Mouse (Mus musculus) R1 (cell line): Measurements from ENCODE around the gene Nme3.
"Not testable (repeated sequence)": the region's sequence is repeated elsewhere in the genome, so short reads cannot be mapped to it uniquely, and the experiment has no call there.

Source experiments
- DNase-seq: peaks from one replicate; pipeline ENCODE4 v3.0.0-alpha.2; 2018; ENCODE audit warnings: low read depth, low spot score

The Nme3 gene

GRCm38 (mm10) chr17:24899153-24899552, 2.9 kb downstream of the Nme3 start:
- no peak for DNase-seq

- no peak for DNase-seq
Measured at GRCm38 (mm10) chr17:24900014-24900413, 3.7 kb downstream of the Nme3 start.

GRCm38 (mm10) chr17:24902124-24902523, 5.8 kb downstream of the Nme3 start:
- no peak for DNase-seq

GRCm38 (mm10) chr17:24902671-24903474, 6.6 kb downstream of the Nme3 start:
- DNase-seq, result peak; percentile 73

GRCm38 (mm10) chr17:24903767-24904166, 7.5 kb downstream of the Nme3 start:
- peak; percentile 37 for DNase-seq

- DNase-seq, result no peak
Measured at GRCm38 (mm10) chr17:24907591-24907990, 11.3 kb downstream of the Nme3 start.

- no peak for DNase-seq
Measured at GRCm38 (mm10) chr17:24913984-24914383, 17.7 kb downstream of the Nme3 start.

- no peak for DNase-seq
Measured at GRCm38 (mm10) chr17:24923246-24923645, 26.9 kb downstream of the Nme3 start.

GRCm38 (mm10) chr17:24929506-24929905, 33.2 kb downstream of the Nme3 start:
- peak; percentile 7 for DNase-seq

- no peak for DNase-seq
Measured at GRCm38 (mm10) chr17:24932431-24932830, 36.1 kb downstream of the Nme3 start.

- DNase-seq, result no peak
Measured at GRCm38 (mm10) chr17:24933163-24933562, 36.9 kb downstream of the Nme3 start.

- no peak for DNase-seq
Measured at GRCm38 (mm10) chr17:24934926-24935325, 38.6 kb downstream of the Nme3 start.

GRCm38 (mm10) chr17:24935666-24936065, 39.4 kb downstream of the Nme3 start:
- no peak for DNase-seq

GRCm38 (mm10) chr17:24936259-24937237, 40.2 kb downstream of the Nme3 start, which contains the start of gene Mapk8ip3:
Gene Mapk8ip3, minus strand, starts transcription at chr17:24936977.
- peak; percentile 93 for DNase-seq

- no peak for DNase-seq
Measured at GRCm38 (mm10) chr17:24937266-24937665, 41.0 kb downstream of the Nme3 start.

GRCm38 (mm10) chr17:24942453-24942852, 46.2 kb downstream of the Nme3 start:
- peak; percentile 41 for DNase-seq

- DNase-seq, result no peak
Measured at GRCm38 (mm10) chr17:24943036-24943435, 46.7 kb downstream of the Nme3 start.

- DNase-seq, result not testable (repeated sequence)
Measured at GRCm38 (mm10) chr17:24943589-24943988, 47.3 kb downstream of the Nme3 start.
